Mouse (Mus musculus): ENCODE results near the gene Dusp2.
"Not testable (repeated sequence)": the region's sequence is repeated elsewhere in the genome, so short reads cannot be mapped to it uniquely, and the experiment has no call there.

Gene Dusp2

DNA sequence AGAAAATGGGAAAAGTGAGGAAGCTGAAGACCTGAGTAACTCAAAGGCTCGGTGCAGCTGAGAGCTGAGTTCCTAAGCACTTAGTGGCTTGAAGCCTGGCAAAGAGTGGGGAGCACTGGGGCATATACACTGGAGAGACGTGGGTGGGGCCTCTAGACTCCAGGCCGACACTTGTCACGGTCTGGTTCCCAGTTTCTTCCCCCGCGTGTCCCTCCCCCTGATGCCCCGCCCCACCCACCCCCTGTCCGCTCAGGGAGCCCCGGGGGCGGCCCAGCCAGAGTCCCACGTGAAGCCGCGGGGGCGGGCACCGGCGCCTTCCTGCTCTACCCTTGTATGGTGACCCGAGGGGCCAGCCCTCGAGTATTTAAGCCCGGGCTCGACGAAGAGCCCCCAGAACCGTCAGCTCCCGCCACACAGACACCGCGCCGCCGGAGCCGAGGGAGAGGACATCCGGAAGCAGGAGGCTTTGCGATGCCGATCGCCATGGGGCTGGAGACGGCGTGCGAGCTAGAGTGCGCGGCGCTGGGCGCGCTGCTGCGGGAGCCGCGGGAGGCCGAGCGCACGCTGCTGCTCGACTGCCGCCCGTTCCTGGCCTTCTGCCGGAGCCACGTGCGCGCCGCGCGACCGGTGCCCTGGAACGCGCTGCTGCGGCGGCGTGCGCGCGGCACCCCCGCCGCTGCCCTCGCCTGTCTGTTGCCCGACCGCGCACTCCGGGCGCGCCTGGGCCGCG lies at the start of gene Dusp2:
Dusp2 (plus strand) TSS at position 393 of the 730 bp plus-strand sequence.
- peak; percentile 95 for DNase-seq (ENCODE audit: low read depth)

DNA sequence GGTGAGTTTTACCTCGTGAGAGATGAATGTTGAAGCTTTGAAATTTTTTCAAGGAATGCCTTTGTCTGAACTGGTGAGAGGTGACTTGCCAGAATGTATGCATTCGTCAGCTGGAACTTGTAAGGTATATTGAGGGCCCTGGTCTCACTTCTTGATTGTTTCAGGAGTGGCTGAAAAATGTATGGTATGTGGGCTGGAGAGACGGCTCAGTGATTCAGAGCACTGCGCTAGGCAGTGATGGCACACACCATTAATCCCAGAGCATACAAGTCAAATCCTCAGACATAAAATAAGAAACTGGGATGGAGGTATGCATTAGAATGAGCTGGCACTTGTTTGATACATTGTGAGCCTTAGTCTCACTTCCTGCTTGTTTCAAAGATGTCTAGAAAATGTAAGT lies 43.7 kb upstream of the Dusp2 start:
- DNase-seq (ENCODE audit: low read depth) = no peak

DNA sequence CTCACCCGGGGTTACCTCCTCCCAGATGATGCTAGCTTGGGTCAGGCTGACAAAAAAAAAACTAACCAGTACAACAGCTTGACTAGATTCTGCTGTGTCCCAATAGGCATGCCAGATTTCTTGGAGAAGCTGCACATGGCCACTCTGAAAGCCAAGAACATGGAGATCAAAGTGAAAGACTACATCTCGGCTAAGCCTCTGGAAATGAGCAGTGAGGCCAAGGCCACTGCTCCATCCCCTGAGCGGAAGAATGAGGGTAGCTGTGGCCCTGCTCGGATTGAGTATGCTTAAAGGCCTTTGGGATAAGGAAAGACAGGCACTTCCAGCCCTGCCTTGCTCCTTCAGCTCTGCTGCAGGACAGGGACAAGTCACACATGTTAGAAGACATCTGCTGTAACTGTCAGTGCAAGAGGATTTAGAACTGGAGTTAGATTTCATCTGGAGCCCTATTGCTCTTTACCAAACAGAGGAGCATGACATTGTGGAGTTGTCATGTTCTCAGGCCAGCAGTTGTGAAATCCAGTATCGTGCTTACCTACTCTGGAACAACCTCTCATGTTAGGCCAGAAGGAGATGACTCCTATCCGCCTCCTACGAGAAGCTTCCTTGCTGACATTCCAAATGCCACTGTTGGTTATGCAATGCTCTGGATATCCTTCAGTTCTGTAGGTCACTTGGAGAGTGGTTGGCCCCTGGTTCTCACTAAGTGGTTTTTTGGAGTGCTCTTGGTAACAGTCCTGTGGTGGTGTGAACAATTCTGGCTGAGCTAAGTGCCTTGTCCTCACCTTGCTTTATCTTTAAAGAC lies 38.8 kb upstream of the Dusp2 start:
- no peak for DNase-seq (ENCODE audit: low read depth)

DNA sequence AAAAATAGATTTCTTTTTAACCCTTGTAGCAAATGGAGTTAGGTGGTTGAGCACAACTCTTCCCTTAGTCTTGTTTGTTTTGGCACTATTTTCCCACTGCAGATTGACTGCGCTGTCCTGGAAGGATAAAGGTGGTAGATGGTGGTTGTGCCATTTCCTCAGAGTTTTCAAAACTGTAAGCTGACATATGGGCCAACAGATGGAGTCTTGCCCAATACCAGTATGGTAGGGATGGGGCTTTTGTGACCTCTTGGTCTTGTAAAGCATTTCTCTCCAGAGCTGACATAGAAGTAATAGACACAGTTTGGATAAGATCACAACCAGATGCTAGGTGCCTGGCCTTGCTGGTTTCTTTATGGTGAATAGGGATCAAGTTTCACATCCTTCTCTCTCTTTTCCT lies 37.9 kb upstream of the Dusp2 start:
- no peak for DNase-seq (ENCODE audit: low read depth)

DNA sequence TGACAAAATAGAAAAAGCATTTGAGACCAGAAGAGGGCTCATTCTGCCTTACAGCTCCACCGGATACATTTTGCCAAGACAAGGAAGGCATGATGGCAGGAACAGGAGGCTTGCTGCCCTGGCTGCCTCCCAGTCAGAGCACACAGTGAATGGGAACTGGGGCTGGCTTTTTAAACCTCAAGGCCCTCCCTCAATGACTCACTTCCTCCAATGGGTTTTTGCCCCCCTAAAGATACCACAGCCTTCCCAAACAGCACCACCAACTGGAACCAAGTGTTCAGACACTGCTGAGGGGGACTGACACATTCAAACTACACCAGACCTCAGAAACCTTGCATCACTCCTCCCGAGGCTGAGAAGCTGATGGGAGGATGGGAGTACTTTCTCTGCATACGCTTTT lies 35.3 kb upstream of the Dusp2 start:
- no peak for DNase-seq (ENCODE audit: low read depth)

DNA sequence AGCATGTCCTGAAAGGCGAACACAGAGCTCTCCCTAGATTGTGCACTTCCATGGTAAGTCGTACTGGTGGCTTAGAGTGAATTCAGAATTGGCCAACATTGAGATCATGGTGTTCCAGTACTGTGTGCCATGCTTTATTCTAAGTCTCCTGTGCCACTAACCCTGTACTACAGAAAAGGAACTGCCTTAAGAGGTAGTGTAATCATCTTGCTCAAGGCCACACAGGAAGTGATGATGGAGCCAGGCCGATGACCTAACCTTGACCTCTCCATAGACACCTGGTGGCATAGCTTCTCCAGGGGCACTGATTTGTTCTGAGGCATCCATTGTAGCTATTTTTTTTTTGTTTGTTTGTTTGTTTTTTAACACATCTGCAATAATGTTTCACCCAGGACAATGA lies 34.1 kb upstream of the Dusp2 start:
- DNase-seq (ENCODE audit: low read depth) = no peak

DNA sequence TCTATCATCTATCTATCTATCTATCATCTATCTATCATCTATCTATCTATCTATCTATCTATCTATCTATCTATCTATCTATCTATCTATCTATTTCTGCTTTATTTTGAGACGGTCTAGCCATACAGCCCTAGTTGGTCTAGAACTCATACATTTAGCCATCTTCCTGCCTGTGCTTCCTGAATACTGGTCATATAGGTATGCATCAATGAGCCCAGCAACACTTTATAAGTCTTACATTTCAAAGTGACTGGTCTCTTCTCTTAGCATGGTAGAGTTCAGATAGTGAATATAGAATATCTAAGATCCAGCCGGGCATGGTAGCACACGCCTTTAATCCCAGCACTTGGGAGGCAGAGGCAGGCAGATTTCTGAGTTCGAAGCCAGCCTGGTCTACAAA lies 31.8 kb upstream of the Dusp2 start:
- DNase-seq (ENCODE audit: low read depth) = not testable (repeated sequence)

DNA sequence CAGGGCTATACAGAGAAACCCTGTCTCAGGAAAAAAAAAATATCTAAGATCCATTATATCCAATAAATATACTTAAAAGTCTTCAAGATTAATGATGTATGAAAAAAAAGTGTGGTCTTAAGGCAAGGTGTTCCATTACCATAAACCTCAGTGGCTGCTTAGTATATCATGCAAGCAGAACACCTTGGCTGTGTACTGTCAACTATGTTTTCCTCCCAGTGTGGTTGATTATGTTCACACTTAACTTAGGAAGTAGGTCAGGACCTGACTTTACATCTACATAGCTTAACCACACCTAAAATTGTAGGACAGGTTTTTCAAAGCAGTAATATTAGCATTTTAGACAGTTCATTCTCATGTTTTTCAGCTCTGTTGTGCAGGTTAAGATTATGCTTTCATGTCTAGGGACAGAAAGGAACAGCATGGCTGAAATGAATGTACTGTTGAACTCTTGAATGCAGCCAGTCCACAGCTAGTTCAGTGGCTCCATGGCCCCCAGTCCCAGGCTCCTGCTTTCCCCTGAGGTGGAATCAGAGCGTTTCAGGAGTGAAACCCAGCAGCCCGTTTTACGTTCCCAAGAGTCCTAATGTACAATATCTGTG lies 31.2 kb upstream of the Dusp2 start:
- DNase-seq (ENCODE audit: low read depth) = no peak

DNA sequence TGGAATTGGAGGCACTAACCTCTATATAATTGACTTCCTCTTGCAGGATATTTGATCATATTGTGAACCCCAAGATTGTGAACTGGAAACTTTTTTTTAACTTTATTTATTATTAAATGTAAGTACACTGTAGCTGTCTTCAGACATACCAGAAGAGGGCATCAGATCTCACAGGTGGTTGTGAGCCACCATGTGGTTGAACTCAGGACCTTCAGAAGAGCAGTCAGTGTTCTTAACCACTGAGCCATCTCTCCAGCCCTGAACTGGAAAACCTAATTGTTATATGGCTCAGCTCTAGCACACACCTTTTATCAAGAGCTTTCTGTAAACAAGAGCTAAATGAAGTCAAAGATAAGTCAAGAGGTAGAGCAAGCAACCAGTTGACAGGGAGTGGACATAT lies 29.8 kb upstream of the Dusp2 start:
- no peak for DNase-seq (ENCODE audit: low read depth)

DNA sequence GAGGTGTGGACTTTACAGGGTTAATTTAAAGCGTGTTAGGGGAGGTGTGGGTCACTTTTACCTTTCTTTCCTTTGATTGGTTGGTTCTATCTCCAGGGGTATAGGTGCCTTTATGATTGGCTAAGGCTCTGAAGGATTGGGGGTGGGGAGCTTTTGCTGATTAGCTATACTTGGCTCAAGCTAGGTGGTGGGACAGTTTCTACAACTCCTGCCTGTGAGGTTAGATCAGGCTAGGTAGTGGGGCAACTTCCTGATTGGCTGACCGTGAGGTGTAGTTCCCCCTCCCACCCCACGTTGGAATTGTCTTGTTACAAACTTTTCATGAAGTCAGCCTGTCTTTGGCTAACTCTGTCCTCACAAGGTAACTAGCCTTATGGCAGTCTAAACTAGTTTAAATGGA lies 28.8 kb upstream of the Dusp2 start:
- no peak for DNase-seq (ENCODE audit: low read depth)

DNA sequence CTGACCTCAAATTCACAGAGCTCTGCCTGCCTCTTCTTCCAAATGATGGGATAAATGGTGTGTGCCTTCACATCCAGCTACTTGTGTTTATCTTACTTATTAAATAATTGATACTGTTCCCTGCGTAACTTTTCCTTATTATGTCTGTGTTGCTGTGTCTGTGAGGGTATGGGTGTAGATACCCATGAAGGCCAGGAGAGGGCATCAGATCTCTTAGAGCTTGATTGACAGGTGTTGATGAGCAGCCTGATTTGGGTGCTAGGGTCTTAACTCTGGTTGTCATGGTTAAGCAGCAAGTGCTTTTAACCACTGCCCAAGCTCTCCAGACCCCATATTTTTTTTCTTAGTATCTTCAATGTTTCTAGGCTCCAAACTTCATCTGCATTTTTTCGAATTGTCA lies 27.3 kb upstream of the Dusp2 start:
- DNase-seq (ENCODE audit: low read depth) = no peak

DNA sequence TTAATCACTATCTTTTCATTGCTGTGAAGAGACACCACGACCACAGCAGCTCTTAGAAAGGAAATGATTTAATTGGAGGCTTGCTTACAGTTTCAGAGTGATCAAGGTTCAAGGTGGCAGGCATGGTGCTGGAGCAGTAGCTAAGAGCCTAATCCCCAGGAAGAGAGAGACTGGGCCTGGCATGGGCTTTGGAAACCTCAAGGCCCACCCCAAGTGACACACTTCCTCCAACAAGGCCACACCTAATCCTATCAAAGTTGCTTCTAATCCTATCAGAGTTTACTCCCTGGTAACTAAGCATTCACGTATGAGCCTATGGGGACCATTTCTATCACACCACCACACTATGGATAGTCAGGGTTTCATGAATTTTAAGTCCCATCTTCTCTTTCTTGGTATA lies 25.7 kb upstream of the Dusp2 start:
- DNase-seq (ENCODE audit: low read depth) = no peak

DNA sequence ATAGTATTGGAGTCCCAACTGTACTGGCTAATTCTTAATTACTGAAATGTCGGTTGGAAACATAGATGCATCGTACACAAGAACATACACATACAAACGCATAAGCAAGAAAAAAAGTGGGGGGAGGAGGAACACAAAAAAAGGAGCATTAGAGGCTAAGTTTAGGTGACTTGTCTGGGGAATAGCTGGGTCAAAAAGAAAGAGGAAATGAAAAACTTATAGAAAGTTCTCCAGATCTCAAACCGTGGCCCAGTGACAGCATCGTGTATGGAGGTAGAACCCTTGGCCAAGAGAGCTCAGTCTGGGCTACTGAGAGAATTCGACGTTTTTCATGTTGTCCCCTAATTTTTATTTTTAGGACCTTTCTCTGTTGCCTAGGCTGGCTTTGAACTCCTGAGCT lies 25.3 kb upstream of the Dusp2 start:
- DNase-seq (ENCODE audit: low read depth) = no peak

DNA sequence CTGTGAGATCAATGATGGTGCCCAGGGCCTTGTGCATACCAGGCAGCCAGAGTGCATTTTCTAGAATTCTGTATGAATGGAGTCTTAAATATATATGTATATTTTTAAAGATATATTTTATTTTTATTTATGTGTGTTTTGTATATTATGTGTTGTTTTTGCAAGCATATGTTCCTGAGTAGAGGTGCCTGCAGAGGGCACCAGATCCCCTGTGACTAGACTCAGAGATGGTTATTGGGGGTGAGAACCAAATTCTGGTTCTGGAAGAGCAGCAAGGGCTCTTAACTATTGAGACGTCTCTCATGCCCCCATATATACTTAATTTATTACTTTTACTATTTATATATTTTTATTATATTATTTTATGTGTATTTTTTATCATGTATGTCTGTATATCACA lies 24.8 kb upstream of the Dusp2 start:
- no peak for DNase-seq (ENCODE audit: low read depth)

DNA sequence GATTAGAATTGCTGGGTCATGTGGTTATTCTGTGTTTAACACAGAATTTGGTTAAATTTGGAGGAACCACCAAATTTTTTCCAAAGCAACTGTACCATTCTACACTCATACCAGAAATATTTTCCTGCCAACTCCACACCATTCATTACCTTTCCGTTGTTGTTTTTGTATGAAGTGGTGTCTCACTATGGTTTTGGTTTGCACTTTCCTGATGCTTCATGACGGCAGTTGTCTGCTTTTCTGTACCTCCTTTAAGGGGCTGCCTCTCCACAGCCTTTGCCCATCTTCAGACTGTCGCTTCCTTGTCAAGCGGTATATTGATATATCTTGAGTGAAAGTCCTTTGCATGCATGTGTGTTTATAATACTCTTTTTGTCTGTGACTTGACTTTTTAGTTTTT lies 23.2 kb upstream of the Dusp2 start:
- DNase-seq (ENCODE audit: low read depth) = no peak

DNA sequence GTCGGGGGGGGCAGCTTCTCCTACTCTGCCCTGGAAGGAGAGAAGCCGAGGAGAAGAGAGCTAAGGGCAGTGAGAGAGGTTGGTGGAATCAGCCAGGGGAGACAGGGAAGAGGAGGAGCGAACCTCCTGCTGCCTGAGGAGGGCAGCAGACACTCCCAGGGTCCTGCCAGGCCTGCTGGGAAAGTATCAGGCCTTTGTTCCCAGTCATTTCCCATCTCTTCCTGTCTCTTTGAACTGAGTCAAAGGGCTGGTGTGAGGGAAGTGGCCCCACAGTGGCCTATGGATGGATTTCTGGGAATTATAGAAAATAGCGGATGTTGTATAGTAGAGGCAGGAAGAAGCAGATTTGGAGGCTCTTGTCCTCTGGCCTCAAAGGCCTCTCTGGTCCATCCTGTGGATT lies 22.1 kb upstream of the Dusp2 start:
- DNase-seq (ENCODE audit: low read depth) = no peak

DNA sequence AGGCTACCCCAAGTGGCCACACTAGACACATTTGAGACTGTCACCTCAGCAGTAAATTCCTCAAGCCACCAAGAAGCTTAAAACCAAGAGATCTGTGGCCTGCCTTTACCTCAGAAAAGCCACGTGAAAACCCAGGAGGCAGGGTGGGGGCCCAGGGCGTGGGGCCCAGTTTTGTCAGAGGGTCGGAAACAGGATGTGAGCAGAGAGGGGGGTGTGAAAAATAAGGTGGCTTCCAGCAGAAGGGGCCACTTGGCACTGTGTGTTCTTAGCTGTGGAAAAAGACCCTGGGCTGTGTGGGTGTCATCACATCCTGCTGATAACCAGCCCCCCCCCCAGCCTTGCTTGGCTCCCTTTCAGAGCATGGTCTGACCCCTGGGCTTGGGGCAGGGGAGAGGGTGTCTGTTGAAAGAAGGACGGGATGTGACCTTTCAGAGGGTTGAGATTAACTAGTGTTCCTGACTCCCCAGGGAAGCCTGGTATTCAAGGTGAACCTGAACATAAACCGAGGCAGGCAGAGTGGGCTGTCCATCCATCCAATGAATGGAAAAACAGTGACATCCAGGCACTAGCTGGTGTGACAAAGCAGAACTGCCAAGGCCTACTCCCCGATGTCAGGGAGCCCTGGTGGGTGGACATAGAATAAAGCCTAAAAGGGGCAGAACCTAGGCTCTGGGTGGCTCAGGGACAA lies 21.3 kb upstream of the Dusp2 start:
- no peak for DNase-seq (ENCODE audit: low read depth)

DNA sequence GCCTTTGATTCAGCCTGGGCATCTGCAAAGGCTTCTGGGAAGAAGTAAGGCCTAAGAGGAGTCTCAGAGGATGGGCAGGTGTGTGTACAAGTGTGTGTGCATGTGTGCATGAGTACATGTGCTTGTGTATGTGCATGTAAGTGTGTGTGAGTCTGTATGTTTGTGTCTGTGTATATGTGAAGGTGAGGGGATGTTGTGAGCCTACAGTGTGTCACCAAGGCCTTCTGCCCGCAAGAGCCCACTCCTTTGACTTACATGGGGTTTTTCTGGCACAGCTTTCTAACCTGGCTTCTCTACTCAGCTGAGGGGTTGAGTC lies 20.8 kb upstream of the Dusp2 start:
- no peak for DNase-seq (ENCODE audit: low read depth)

DNA sequence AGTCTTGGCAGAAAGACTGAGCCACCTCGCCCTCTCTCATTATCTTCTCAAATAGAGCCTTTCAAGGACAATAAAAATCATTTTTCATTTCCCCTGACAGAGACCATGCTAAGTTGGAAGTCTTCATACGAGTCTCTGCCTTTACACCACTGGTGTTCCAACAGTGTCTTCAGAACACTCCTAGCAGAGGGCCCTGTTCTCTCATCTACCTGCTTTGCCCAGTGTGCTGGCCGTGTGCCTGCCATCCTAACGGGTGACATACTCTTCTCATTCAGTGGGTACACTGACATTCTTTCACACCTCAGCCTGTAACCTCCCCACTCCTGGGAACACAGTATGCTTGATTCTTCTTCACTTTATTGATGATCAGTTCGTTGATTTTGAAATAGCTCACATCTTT lies 19.5 kb upstream of the Dusp2 start:
- no peak for DNase-seq (ENCODE audit: low read depth)

DNA sequence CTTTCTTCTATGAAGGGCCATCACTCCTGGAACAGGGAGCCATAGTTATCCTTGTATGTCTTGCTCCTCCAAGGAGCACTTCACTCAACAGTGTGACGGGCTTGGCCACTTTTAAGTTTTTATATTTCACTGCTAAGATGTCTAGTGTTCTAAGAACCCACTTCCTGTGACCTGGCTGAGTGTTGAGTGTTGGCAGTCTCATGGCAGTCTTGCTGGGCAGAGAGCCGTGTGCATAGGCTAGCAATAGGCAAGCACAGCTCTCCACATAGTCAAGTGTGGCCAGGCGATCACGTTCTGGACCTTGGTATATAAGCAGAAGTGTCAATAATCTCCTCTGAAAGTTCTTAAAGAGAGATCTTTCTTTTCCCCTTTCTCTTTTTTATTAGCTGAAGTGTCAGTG lies 17.8 kb upstream of the Dusp2 start:
- no peak for DNase-seq (ENCODE audit: low read depth)

DNA sequence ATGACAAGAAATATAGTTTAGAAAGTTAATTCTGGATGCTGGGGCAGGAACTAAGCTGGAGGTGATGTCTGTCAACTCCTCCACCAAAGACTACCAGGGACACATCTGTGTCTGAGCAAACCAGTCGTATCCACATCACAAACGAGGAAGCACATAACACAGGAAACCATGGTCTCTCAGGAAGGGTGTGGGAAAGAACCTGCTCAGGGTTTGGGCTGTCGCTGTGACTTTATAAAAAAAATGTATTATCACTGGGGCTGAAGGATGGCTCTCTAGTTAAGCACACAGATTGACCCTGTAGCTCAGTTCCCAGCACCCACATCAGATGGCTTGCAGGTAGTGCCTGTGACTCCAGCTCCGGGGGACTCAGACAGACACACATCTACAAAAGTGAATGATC lies 16.9 kb upstream of the Dusp2 start:
- DNase-seq (ENCODE audit: low read depth) = no peak

DNA sequence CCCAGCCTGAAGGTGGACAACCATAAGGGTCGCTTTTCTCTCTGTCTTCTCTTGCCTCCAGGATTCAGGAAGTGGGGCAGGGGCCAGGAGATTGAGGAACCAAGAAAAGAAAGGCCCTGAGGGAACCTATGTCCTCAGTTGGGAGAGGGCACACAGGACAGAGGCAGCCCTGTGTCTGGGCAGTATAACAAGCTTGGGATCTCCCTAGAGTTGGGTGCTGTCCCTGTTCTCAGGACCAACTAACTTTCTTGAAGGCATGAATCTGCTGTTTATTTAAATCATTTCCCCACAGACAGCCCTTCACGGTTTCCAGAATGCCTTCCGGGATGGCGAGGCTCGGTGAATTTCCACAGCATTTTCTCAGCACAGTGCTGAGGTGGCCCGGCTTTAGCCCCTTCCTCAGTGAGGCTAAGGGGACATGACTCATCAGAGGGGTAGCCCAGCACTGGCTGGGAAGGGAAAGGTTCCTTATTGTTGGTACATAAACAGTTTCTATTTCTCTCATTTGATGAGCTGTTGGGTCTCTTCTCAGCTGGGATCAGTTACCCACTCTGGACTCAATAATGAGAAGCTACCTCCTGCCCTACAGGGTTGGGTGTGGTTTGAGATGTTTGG lies 13.2 kb upstream of the Dusp2 start:
- no peak for DNase-seq (ENCODE audit: low read depth)

DNA sequence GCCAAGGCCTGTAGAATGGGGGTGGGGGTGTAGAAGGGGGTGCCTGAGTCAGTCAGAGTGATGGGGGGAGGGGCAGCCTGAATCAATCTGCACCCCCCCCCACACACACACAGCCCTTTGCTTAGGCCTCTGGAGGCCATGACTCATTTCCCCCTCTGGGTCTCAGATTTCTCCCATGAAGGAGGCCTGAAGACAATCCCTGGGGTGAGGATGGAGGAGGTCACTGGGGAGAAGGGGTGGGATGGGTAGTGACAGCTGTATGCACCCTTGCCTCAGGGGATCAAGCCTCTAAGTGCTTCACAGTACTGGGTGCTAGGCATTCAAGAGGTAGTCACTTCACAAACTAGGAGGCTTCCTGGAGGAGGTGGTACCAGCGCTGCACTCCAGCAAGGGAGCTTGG lies 12.3 kb upstream of the Dusp2 start:
- no peak for DNase-seq (ENCODE audit: low read depth)

All from c-Kit-positive CD71-negative TER-119-negative erythroid progenitor cells, embryonic 14.5 days (primary cell).